Mouse (Mus musculus) heart, postnatal 14 days (tissue): ENCODE measurements around the gene Chd1l. TPM values are rescaled to one million over a fixed set of nuclear protein-coding genes. Genes with fewer than 3 reads are reported as not detected.

Experiments used
- DNase-seq, 2 experiments: peaks; one replicate each; pipeline ENCODE4 v3.0.0; 2021 to 2022
- intact Hi-C: fragments of 180-260 bp; cut with DNase I; formaldehyde crosslinking; loops from one replicate; pipeline ENCODE4 v1.15.1; 2025
- total RNA-seq, 2 experiments: library from RNA; stranded (reverse); gene quantifications; 2 replicates each; pipeline ENCODE4 v1.2.3; 2021

Gene Chd1l
- total RNA-seq, 2 experiments from 2014 or later, result 9.3 to 10.1 TPM

GRCm38 (mm10) chr3:97624611-97625010, 14.6 kb upstream of the Chd1l start:
- no peak for DNase-seq
- intact Hi-C loops, result no loop called here

GRCm38 (mm10) chr3:97620657-97621056, 10.7 kb upstream of the Chd1l start:
- no peak for DNase-seq
- intact Hi-C loops, result no loop called here

GRCm38 (mm10) chr3:97617899-97618298, 7.9 kb upstream of the Chd1l start:
- intact Hi-C loops, result loop anchor here (10.0 kb wide), 1 partner anchor 257 kb away; no protein-coding TSS in a partner anchor

GRCm38 (mm10) chr3:97617091-97617825, 7.3 kb upstream of the Chd1l start:
- no peak for DNase-seq
- intact Hi-C loops, result loop anchor here (10.0 kb wide), 1 partner anchor 258 kb away; no protein-coding TSS in a partner anchor

More at GRCm38 (mm10) chr3:97617899-97618298, 7.9 kb upstream of the Chd1l start:
- no peak for DNase-seq

- DNase-seq, result no peak
- intact Hi-C loops, result loop anchor here (10.0 kb wide), 1 partner anchor 259 kb away; no protein-coding TSS in a partner anchor
Measured at GRCm38 (mm10) chr3:97615933-97616332, 5.9 kb upstream of the Chd1l start.

GRCm38 (mm10) chr3:97615154-97615553, 5.2 kb upstream of the Chd1l start:
- intact Hi-C loops, result loop anchor here (10.0 kb wide), 1 partner anchor 260 kb away; no protein-coding TSS in a partner anchor
- DNase-seq, result no peak

GRCm38 (mm10) chr3:97611021-97611420, 1.0 kb upstream of the Chd1l start:
- intact Hi-C loops, result loop anchor here (2.0 to 10.0 kb wide), 2 partner anchors 46 to 264 kb away; no protein-coding TSS in a partner anchor
- no peak for DNase-seq

- intact Hi-C loops, result no loop called here
- DNase-seq, result peak; percentile 23 to 41
Measured at GRCm38 (mm10) chr3:97609201-97609844, 680 bp downstream of the Chd1l start.

GRCm38 (mm10) chr3:97600050-97600832, 9.8 kb downstream of the Chd1l start:
- intact Hi-C loops, result no loop called here
- DNase-seq, result no peak

GRCm38 (mm10) chr3:97596796-97597195, 13.2 kb downstream of the Chd1l start:
- DNase-seq, result no peak
- intact Hi-C loops, result no loop called here

GRCm38 (mm10) chr3:97595066-97595465, 14.9 kb downstream of the Chd1l start:
- DNase-seq, result no peak
- intact Hi-C loops, result no loop called here

- DNase-seq, result no peak
- intact Hi-C loops, result no loop called here
Measured at GRCm38 (mm10) chr3:97594140-97594539, 15.9 kb downstream of the Chd1l start.

- intact Hi-C loops, result no loop called here
- no peak for DNase-seq
Measured at GRCm38 (mm10) chr3:97593089-97593488, 16.9 kb downstream of the Chd1l start.

- DNase-seq, result no peak
- intact Hi-C loops, result no loop called here
Measured at GRCm38 (mm10) chr3:97590699-97591098, 19.3 kb downstream of the Chd1l start.

GRCm38 (mm10) chr3:97587656-97588055, 22.3 kb downstream of the Chd1l start:
- no peak for DNase-seq
- intact Hi-C loops, result loop anchor here (2.0 to 5.0 kb wide), 2 partner anchors 400 to 647 kb away; no protein-coding TSS in a partner anchor

- intact Hi-C loops, result loop anchor here (1.0 to 5.0 kb wide), 3 partner anchors 191 to 645 kb away; no protein-coding TSS in a partner anchor
- peak; percentile 73 to 82 for DNase-seq
Measured at GRCm38 (mm10) chr3:97585383-97586160, 24.4 kb downstream of the Chd1l start.

GRCm38 (mm10) chr3:97573807-97574206, 36.2 kb downstream of the Chd1l start:
- intact Hi-C loops, result no loop called here
- DNase-seq, result no peak

- no peak for DNase-seq
- intact Hi-C loops, result no loop called here
Measured at GRCm38 (mm10) chr3:97564588-97564987, 45.4 kb downstream of the Chd1l start.

- intact Hi-C loops, result no loop called here
- no peak for DNase-seq
Measured at GRCm38 (mm10) chr3:97558554-97558953, 51.4 kb downstream of the Chd1l start.

- DNase-seq, result no peak
- intact Hi-C loops, result no loop called here
Measured at GRCm38 (mm10) chr3:97546205-97546604, 63.8 kb downstream of the Chd1l start.
